Mouse (Mus musculus) MEL (cell line): Measurements from ENCODE around the gene Ugt1a1. TPM values are rescaled to one million over a fixed set of nuclear protein-coding genes. Genes with fewer than 3 reads are reported as not detected.
A peak's percentile ranks its signal among the peaks of the same experiment; 100 is the strongest.

Experiments
- DNase-seq: peaks from one replicate; pipeline ENCODE4 v3.0.0; 2011; ENCODE audit warnings: low read depth, low spot score
- H3K27ac ChIP-seq: 2 replicates; pipeline ENCODE4 v1.5.1; 2012; ENCODE audit warnings: low read depth, mild to moderate bottlenecking, control low read depth, low read length, moderate library complexity; ENCODE audit not compliant: control insufficient read depth
- H3K27me3 ChIP-seq, 2 experiments: fragments of 150-350 bp in 1 of 2; sonication (generic) in 1 of 2; 2 replicates each; pipeline ENCODE4 v1.6.1; 2012; ENCODE audit warnings: low read length in 2 of 2, mild to moderate bottlenecking in 2 of 2, improper control_type of control experiment in 1 of 2, moderate library complexity in 1 of 2; ENCODE audit not compliant: insufficient read depth in 2 of 2, control insufficient read depth in 1 of 2
- H3K36me3 ChIP-seq, 2 experiments: 2 replicates each; pipeline ENCODE4 v1.6.1; 2012 to 2014; ENCODE audit warnings: low read length in 2 of 2, improper control_type of control experiment in 1 of 2, inconsistent platforms in 1 of 2, mild to moderate bottlenecking in 1 of 2; ENCODE audit not compliant: insufficient read depth in 2 of 2, control insufficient read depth in 1 of 2
- H3K4me1 ChIP-seq, 2 experiments: fragments of 150-350 bp in 1 of 2; sonication (generic) in 1 of 2; 2 replicates each; pipeline ENCODE4 v1.6.1; 2012; ENCODE audit warnings: low read length in 2 of 2, improper control_type of control experiment in 1 of 2, mild to moderate bottlenecking in 1 of 2; ENCODE audit not compliant: insufficient read depth in 2 of 2, control insufficient read depth in 1 of 2
- H3K4me3 ChIP-seq, 2 experiments: fragments of 150-350 bp in 1 of 2; sonication (generic) in 1 of 2; 2 replicates each; pipeline ENCODE4 v1.5.1; 2012; ENCODE audit warnings: low read depth in 2 of 2, low read length in 2 of 2, mild to moderate bottlenecking in 2 of 2, moderate library complexity in 2 of 2, control low read depth in 1 of 2, improper control_type of control experiment in 1 of 2; ENCODE audit not compliant: control insufficient read depth in 1 of 2, insufficient read depth in 1 of 2
- H3K79me2 ChIP-seq: 2 replicates; pipeline ENCODE4 v1.6.1; 2012; ENCODE audit warnings: mild to moderate bottlenecking, low read length, moderate library complexity; ENCODE audit not compliant: control insufficient read depth, poor library complexity, insufficient read depth
- H3K9ac ChIP-seq: 2 replicates; pipeline ENCODE4 v1.6.1; 2012; ENCODE audit warnings: low read depth, mild to moderate bottlenecking, control low read depth, low read length, moderate library complexity; ENCODE audit not compliant: control insufficient read depth, poor library complexity, severe bottlenecking
- H3K9me3 ChIP-seq: fragments of 150-350 bp; sonication (generic); replicated peaks from 2 replicates; pipeline ENCODE4 v1.6.1; 2012; ENCODE audit warnings: mild to moderate bottlenecking, low read length, improper control_type of control experiment, moderate library complexity; ENCODE audit not compliant: insufficient read depth
- BHLHE40 ChIP-seq: IDR thresholded peaks from 2 replicates; pipeline ENCODE4 v1.6.1; 2012; ENCODE audit warnings: low read depth, mild to moderate bottlenecking, inconsistent platforms, low read length, improper control_type of control experiment, borderline replicate concordance
- CHD2 ChIP-seq: IDR thresholded peaks from 2 replicates; pipeline ENCODE4 v1.6.1; 2011; ENCODE audit warnings: low read length, improper control_type of control experiment
- CTCF ChIP-seq, 3 experiments: IDR thresholded peaks in 2 of 3; conservative IDR thresholded peaks in 1 of 3; 2 replicates each; pipeline ENCODE4 v1.5.1; 2011 to 2012; ENCODE audit warnings: low read length in 3 of 3, low read depth in 2 of 3, mild to moderate bottlenecking in 2 of 3, improper control_type of control experiment in 1 of 3, inconsistent platforms in 1 of 3, mixed read lengths in 1 of 3, moderate library complexity in 1 of 3; ENCODE audit not compliant: control insufficient read depth in 1 of 3, insufficient read depth in 1 of 3, poor library complexity in 1 of 3, severe bottlenecking in 1 of 3
- KAT2A ChIP-seq: conservative IDR thresholded peaks from 2 replicates; pipeline ENCODE4 v1.6.1; 2012; ENCODE audit warnings: low read depth, low read length, improper control_type of control experiment, inconsistent platforms
- MYB ChIP-seq: IDR thresholded peaks from 2 replicates; pipeline ENCODE4 v1.6.1; 2011; ENCODE audit warnings: mild to moderate bottlenecking, low read depth, low read length, improper control_type of control experiment
- MYC ChIP-seq: IDR thresholded peaks from 2 replicates; pipeline ENCODE4 v1.6.1; 2011; ENCODE audit warnings: low read depth, mild to moderate bottlenecking, low read length, improper control_type of control experiment, moderate library complexity
- POLR2A ChIP-seq, 2 experiments: IDR thresholded peaks; 2 replicates each; pipeline ENCODE4 v1.6.1; 2011 to 2012; ENCODE audit warnings: low read length in 2 of 2, mild to moderate bottlenecking in 2 of 2, control low read depth in 1 of 2, improper control_type of control experiment in 1 of 2, low read depth in 1 of 2, moderate library complexity in 1 of 2; ENCODE audit not compliant: control insufficient read depth in 1 of 2, insufficient read depth in 1 of 2, poor library complexity in 1 of 2
- POLR2AphosphoS2 ChIP-seq: IDR thresholded peaks from 2 replicates; pipeline ENCODE4 v1.6.1; 2011; ENCODE audit warnings: low read length, improper control_type of control experiment
- POLR2AphosphoS5 ChIP-seq: IDR thresholded peaks from 2 replicates; pipeline ENCODE4 v1.6.1; 2012; ENCODE audit warnings: low read depth, borderline replicate concordance, mild to moderate bottlenecking, inconsistent platforms, low read length, moderate library complexity, mixed read lengths
- TBP ChIP-seq: IDR thresholded peaks from 2 replicates; pipeline ENCODE4 v1.8.0; 2011; ENCODE audit warnings: low read depth, low read length, improper control_type of control experiment
- TCF12 ChIP-seq: IDR thresholded peaks from 2 replicates; pipeline ENCODE4 v1.6.1; 2014; ENCODE audit warnings: low read depth, mild to moderate bottlenecking, inconsistent platforms, low read length, improper control_type of control experiment, moderate library complexity
- USF1 ChIP-seq: IDR thresholded peaks from 2 replicates; pipeline ENCODE4 v1.6.1; 2014; ENCODE audit warnings: low read depth, mild to moderate bottlenecking, inconsistent platforms, low read length, improper control_type of control experiment, moderate library complexity
- USF2 ChIP-seq, 2 experiments: IDR thresholded peaks; 2 replicates each; pipeline ENCODE4 v1.6.1; 2011 to 2012; ENCODE audit warnings: improper control_type of control experiment in 2 of 2, low read length in 2 of 2, borderline replicate concordance in 1 of 2, inconsistent platforms in 1 of 2, low read depth in 1 of 2, mild to moderate bottlenecking in 1 of 2; ENCODE audit not compliant: insufficient read depth in 1 of 2
- ZC3H11A ChIP-seq: IDR thresholded peaks from 2 replicates; pipeline ENCODE4 v1.6.1; 2012; ENCODE audit warnings: low read depth, mild to moderate bottlenecking, inconsistent platforms, low read length, improper control_type of control experiment
- ZMIZ1 ChIP-seq: IDR thresholded peaks from 2 replicates; pipeline ENCODE4 v1.6.1; 2012; ENCODE audit warnings: low read depth, mild to moderate bottlenecking, inconsistent platforms, low read length, improper control_type of control experiment, moderate library complexity
- ZNF384 ChIP-seq: IDR thresholded peaks from 2 replicates; pipeline ENCODE4 v1.6.1; 2012; ENCODE audit warnings: low read depth, mild to moderate bottlenecking, inconsistent platforms, low read length, improper control_type of control experiment
- polyA plus RNA-seq, 2 experiments: library from polyadenylated mRNA; stranded (reverse) in 1 of 2; unstranded in 1 of 2; fragments of >175 nt in 1 of 2; fragments of >200 nt in 1 of 2; gene quantifications; 2 replicates each; pipeline versions ENCODE4 v1.2.1 to v1.2.4; 2012; ENCODE audit warnings: low replicate concordance in 2 of 2, low read depth in 1 of 2; ENCODE audit not compliant: insufficient read length in 2 of 2, insufficient read depth in 1 of 2, missing spikeins in 1 of 2
- total RNA-seq: library from RNA; depleted of rRNA; stranded (reverse); fragments of 300-350 nt; gene quantifications from 2 replicates; pipeline ENCODE4 v1.2.3, GENCODE M21; 2012

Ugt1a1 gene
- total and polyA plus RNA-seq, 3 experiments: not detected

- peaks cover 7 to 17% of the 10 kb centered on the region in 2 experiments for H3K4me1 ChIP-seq
These were observed 46.6 kb downstream of the Ugt1a1 start for GRCm38 (mm10) chr1:88258361-88258760.

GRCm38 (mm10) chr1:88258881-88259642, 47.3 kb downstream of the Ugt1a1 start:
- H3K27ac ChIP-seq: no peak overlapping the region
- DNase-seq: peak; percentile 53
- TF ChIP-seq POLR2AphosphoS2 (peak; percentile 68), MYB (no peak), ZMIZ1 (peak; percentile 58; the same call in 1 of the 2 replicates), POLR2A (IDR thresholded peaks at IDR 0.05; ENCODE audit: control insufficient read depth in 1 of 2, insufficient read depth in 1 of 2, low read depth in 1 of 2, low read length in 2 of 2, poor library complexity in 1 of 2) (0 out of 4 replicates have a peak, but pooled peaks of 1 of the 2 experiments have one; percentile 17), ZNF384 (peak; percentile 91)
- TF ChIP-seq, all 39 proteins: peak for 4
- H3K36me3 ChIP-seq: peaks cover 0 to 24% of the 10 kb centered on the region in 2 experiments; a peak in 2 of 4 replicates
- H3K27me3 ChIP-seq: no peaks in the 10 kb centered on the region
- H3K9ac ChIP-seq: no peak overlapping the region
- peaks cover 7 to 17% of the 10 kb centered on the region in 2 experiments for H3K4me1 ChIP-seq
- no peaks in the 10 kb centered on the region for H3K79me2 ChIP-seq
- no peaks in the 10 kb centered on the region for H3K9me3 ChIP-seq
- H3K4me3 ChIP-seq: no peak overlapping the region

More at GRCm38 (mm10) chr1:88258361-88258760, 46.6 kb downstream of the Ugt1a1 start:
- no peaks in the 10 kb centered on the region for H3K27me3 ChIP-seq
- H3K36me3 ChIP-seq: peaks cover 0 to 24% of the 10 kb centered on the region in 2 experiments; a peak in 2 of 4 replicates
- TF ChIP-seq TBP: no peak
- TF ChIP-seq USF1: no peak
- TF ChIP-seq MYC: no peak
- TF ChIP-seq POLR2AphosphoS5: no peak
- TF ChIP-seq TCF12: no peak
- TF ChIP-seq CTCF (IDR thresholded peaks at IDR 0.05 in 2 of 3, conservative IDR thresholded peaks at IDR 0.05 in 1 of 3; ENCODE audit: control insufficient read depth in 1 of 3, insufficient read depth in 1 of 3, low read depth in 2 of 3, low read length in 3 of 3, poor library complexity in 1 of 3, severe bottlenecking in 1 of 3): no peak
- TF ChIP-seq POLR2A (IDR thresholded peaks at IDR 0.05; ENCODE audit: control insufficient read depth in 1 of 2, insufficient read depth in 1 of 2, low read depth in 1 of 2, low read length in 2 of 2, poor library complexity in 1 of 2): no peak
- TF ChIP-seq BHLHE40: no peak
- no peak for TF ChIP-seq MYB
- no peak for TF ChIP-seq USF2 (IDR thresholded peaks at IDR 0.05; ENCODE audit: borderline replicate concordance in 1 of 2, insufficient read depth in 1 of 2, low read depth in 1 of 2, low read length in 2 of 2)
- TF ChIP-seq ZC3H11A: no peak
- no peak for TF ChIP-seq KAT2A
- no peak for TF ChIP-seq CHD2
- no peak overlapping the region for H3K9ac ChIP-seq
- H3K4me3 ChIP-seq: no peak overlapping the region
- no peaks in the 10 kb centered on the region for H3K79me2 ChIP-seq
- no peak overlapping the region for H3K27ac ChIP-seq
- no peak for DNase-seq
- H3K9me3 ChIP-seq: no peaks in the 10 kb centered on the region
